In genomic region chr11:76436864-76437437, GRCm38 (mm10) we compare ENCODE assay signal across 7 mouse cellular contexts. TPM values are rescaled to one million over a fixed set of nuclear protein-coding genes. Genes with fewer than 3 reads are reported as not detected.
DNase-seq lines count a peak whose midpoint lies in the region; ATAC-seq and TF ChIP-seq lines count a peak whose summit lies in the region.

No protein-coding gene starts in this region.

- peak overlapping the region; percentile 73 for H3K4me2 ChIP-seq in embryonic facial prominence, embryonic 12.5 days (replicated peaks)
- H3K4me2 ChIP-seq in lung, embryonic 14.5 days = peak overlapping the region; percentile 72

- no peaks in the 10 kb centered on the region for H3K27me3 ChIP-seq in embryonic facial prominence, embryonic 12.5 days
- no peaks in the 10 kb centered on the region for H3K27me3 ChIP-seq in heart, embryonic 10.5 days (ENCODE audit: insufficient read depth, poor library complexity, severe bottlenecking)
- H3K27me3 ChIP-seq in lung, embryonic 14.5 days (ENCODE audit: insufficient read depth, low read length) = no peaks in the 10 kb centered on the region

- H3K9me3 ChIP-seq in embryonic facial prominence, embryonic 12.5 days = no peaks in the 10 kb centered on the region
- H3K9me3 ChIP-seq in heart, embryonic 10.5 days = no peaks in the 10 kb centered on the region
- no peaks in the 10 kb centered on the region for H3K9me3 ChIP-seq in lung, embryonic 14.5 days (ENCODE audit: low read depth, low read length)

- peak overlapping the region; percentile 44 for H3K4me3 ChIP-seq in brown adipose tissue, adult 24 weeks (ENCODE audit: insufficient read depth, low read depth, low read length)
- peak overlapping the region; percentile 40 for H3K4me3 ChIP-seq in embryonic facial prominence, embryonic 12.5 days
- peak overlapping the region; percentile 60 for H3K4me3 ChIP-seq in heart, embryonic 10.5 days
- peak overlapping the region; percentile 42 for H3K4me3 ChIP-seq in lung, embryonic 14.5 days (ENCODE audit: low read depth, low read length)

- TF ChIP-seq CTCF in lung, embryonic 14.5 days (IDR thresholded peaks at IDR 0.05; ENCODE audit: low read depth) = peak; percentile 42

- 0 out of 2 replicates have a peak, but pooled peaks cover 15% of the 10 kb centered on the region for H3K36me3 ChIP-seq in embryonic facial prominence, embryonic 12.5 days
- H3K36me3 ChIP-seq in heart, embryonic 10.5 days = peaks cover 20% of the 10 kb centered on the region
- peaks cover 8% of the 10 kb centered on the region; the same call in 1 of the 2 replicates for H3K36me3 ChIP-seq in lung, embryonic 14.5 days (ENCODE audit: insufficient read depth)

- H3K4me1 ChIP-seq in brown adipose tissue, adult 24 weeks (ENCODE audit: control insufficient read depth, insufficient read depth, insufficient read length, low read length) = no peaks in the 10 kb centered on the region; the same call in 1 of the 2 replicates
- peaks cover 62% of the 10 kb centered on the region for H3K4me1 ChIP-seq in embryonic facial prominence, embryonic 12.5 days
- peaks cover 77% of the 10 kb centered on the region for H3K4me1 ChIP-seq in heart, embryonic 10.5 days
- no peaks in the 10 kb centered on the region for H3K4me1 ChIP-seq in lung, embryonic 14.5 days (ENCODE audit: insufficient read depth)

- H3K9ac ChIP-seq in embryonic facial prominence, embryonic 12.5 days = peak overlapping the region; percentile 62
- peak overlapping the region; percentile 56 for H3K9ac ChIP-seq in lung, embryonic 14.5 days

- ATAC-seq in embryonic facial prominence, embryonic 12.5 days (ENCODE audit: insufficient number of reproducible peaks, insufficient read depth, low FRiP score, low TSS enrichment) = peak; percentile 75
- ATAC-seq in lung, embryonic 14.5 days (ENCODE audit: insufficient read depth) = peak; percentile 94
- no peak for ATAC-seq in megakaryocyte, adult 5-6 weeks (ENCODE audit: poor library complexity, severe bottlenecking)

- WGBS in embryonic facial prominence, embryonic 12.5 days = 4% methylated on average over 28 of the region's 28 CpGs
- 3% methylated on average over 28 of the region's 28 CpGs for WGBS in heart, embryonic 10.5 days
- 3% methylated on average over 28 of the region's 28 CpGs for WGBS in lung, embryonic 14.5 days

- peak; percentile 91 for DNase-seq in heart, embryonic 10.5 days (ENCODE audit: low spot score)
- peak; percentile 34 to 38 for DNase-seq in kidney, adult 8-10 months
- DNase-seq in lung, embryonic 14.5 days = peak; percentile 85
- peak; percentile 50 for DNase-seq in ovary, postnatal 36 days (ENCODE audit: low spot score)

- no peak overlapping the region for H3K27ac ChIP-seq in brown adipose tissue, adult 24 weeks (replicated peaks; ENCODE audit: low read depth, low read length)
- peak overlapping the region; percentile 91 for H3K27ac ChIP-seq in embryonic facial prominence, embryonic 12.5 days
- peak overlapping the region; percentile 86 for H3K27ac ChIP-seq in heart, embryonic 10.5 days
- H3K27ac ChIP-seq in lung, embryonic 14.5 days (ENCODE audit: low read depth) = peak overlapping the region; percentile 84

RNA-seq across cellular contexts. Expression of gene Timm22, which starts 30.2 kb away (rescaled TPM):
- 29.2 and 43.4 TPM in 2 replicates for polyA plus RNA-seq in brown adipose tissue, adult 24 weeks (2012; ENCODE audit: insufficient read depth, insufficient read length, missing spikeins)
- 142 TPM in 2 replicates for polyA plus RNA-seq in embryonic facial prominence, embryonic 12.5 days (2016; fragmentation: Nextera tagmentation; extraction: Ambion mirVana)
- 120 and 129 TPM in 2 replicates for polyA plus RNA-seq in heart, embryonic 10.5 days (2016; fragmentation: Nextera tagmentation; extraction: Ambion mirVana)
- polyA plus RNA-seq in lung, embryonic 14.5 days (2014; fragmentation: Nextera tagmentation; extraction: Ambion mirVana) = 120 and 127 TPM in 2 replicates
- 10.5 and 11.0 TPM in 2 replicates for total RNA-seq in megakaryocyte, adult 5-6 weeks (2015)
- 6.5 and 10.3 TPM in 2 replicates for total RNA-seq in megakaryocyte, adult 5-6 weeks (2017)

RNA-seq across cellular contexts. Expression of gene Nxn, which starts 38.0 kb away (rescaled TPM):
- 2.0 and 3.6 TPM in 2 replicates for polyA plus RNA-seq in brown adipose tissue, adult 24 weeks (2012; ENCODE audit: insufficient read depth, insufficient read length, missing spikeins)
- 72.1 and 77.9 TPM in 2 replicates for polyA plus RNA-seq in embryonic facial prominence, embryonic 12.5 days (2016; fragmentation: Nextera tagmentation; extraction: Ambion mirVana)
- 27.9 and 34.5 TPM in 2 replicates for polyA plus RNA-seq in heart, embryonic 10.5 days (2016; fragmentation: Nextera tagmentation; extraction: Ambion mirVana)
- polyA plus RNA-seq in lung, embryonic 14.5 days (2014; fragmentation: Nextera tagmentation; extraction: Ambion mirVana) = 29.8 and 31.5 TPM in 2 replicates
- total RNA-seq in megakaryocyte, adult 5-6 weeks (2015) = 9.4 and 15.1 TPM in 2 replicates
- 8.7 and 12.3 TPM in 2 replicates for total RNA-seq in megakaryocyte, adult 5-6 weeks (2017)

Comparison
In these comparisons a context has a peak if more than half of its experiments do, and no peak if none do; other contexts are left out.
1. DNase-seq: peak in every context shown above with its lines; median percentile 91 in heart, embryonic 10.5 days; 85 in lung, embryonic 14.5 days; 50 in ovary, postnatal 36 days; 36 in kidney, adult 8-10 months.